Mouse (Mus musculus): ENCODE results near the gene Krtap4-6. TPM values are rescaled to one million over a fixed set of nuclear protein-coding genes. Genes with fewer than 3 reads are reported as not detected.

The Krtap4-6 gene
- polyA plus RNA-seq, 1 experiment from 2014 or later, result not detected

DNA sequence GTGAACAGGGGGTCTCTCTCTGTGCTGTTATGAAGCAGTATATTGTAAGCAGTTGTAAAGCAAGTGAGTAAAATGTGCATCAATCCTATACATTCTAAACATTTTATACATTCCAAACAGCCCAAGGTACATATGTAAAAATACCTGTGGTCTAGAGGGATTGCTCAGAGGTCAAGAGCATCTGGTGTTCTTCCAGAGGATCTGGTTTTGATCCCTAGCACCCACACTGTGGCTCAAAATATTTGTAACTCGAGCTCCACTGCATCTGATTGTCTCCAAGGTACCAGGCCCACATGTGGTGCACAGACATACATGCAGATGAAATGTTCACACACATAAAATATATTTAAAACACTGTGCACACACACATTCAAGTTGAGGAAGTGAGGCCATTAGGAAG is 24.8 kb downstream of the Krtap4-6 start:
- Histone ChIP-seq H3K4me2 (no peak overlapping the region), H3K27ac (replicated peaks) (no peak overlapping the region), H3K9me3 (no peaks in the 10 kb centered on the region), H3K4me3 (no peak overlapping the region), H3K4me1 (peaks cover 3% of the 10 kb centered on the region; the same call in 1 of the 2 replicates), H3K36me3 (no peaks in the 10 kb centered on the region), H3K27me3 (replicated peaks) (peaks cover 3% of the 10 kb centered on the region; the same call in 1 of the 2 replicates), H3K9ac (no peak overlapping the region)
- no peak for ATAC-seq (ENCODE audit: extremely low read depth, insufficient number of reproducible peaks, low FRiP score, low TSS enrichment)
- WGBS, result 13% methylated on average over 1 of the region's 1 CpGs

DNA sequence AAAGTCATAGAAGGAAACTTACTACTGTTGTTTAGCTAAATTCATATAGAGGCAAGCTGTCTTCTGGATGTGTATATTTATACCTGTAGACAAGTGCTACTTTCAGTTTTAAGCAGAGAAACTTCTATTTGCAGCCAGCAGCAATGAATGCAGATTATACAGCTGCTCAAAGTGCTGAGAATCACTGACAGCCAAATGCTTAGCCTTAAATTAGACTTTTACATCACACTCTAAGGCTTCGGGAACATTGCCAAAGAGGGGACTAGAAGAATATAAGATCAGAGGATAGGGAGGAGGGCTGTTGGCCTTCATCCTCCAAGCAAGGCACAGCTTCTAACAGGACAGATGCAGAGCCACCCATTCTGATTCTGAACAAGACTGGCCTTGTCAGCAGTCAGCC is 28.7 kb downstream of the Krtap4-6 start:
- H3K4me1 ChIP-seq, result peaks cover 3% of the 10 kb centered on the region; the same call in 1 of the 2 replicates
- no peaks in the 10 kb centered on the region for H3K9me3 ChIP-seq
- WGBS, result 60% methylated on average over 1 of the region's 1 CpGs
- H3K4me2 ChIP-seq, result no peak overlapping the region
- ATAC-seq (ENCODE audit: extremely low read depth, insufficient number of reproducible peaks, low FRiP score, low TSS enrichment), result no peak
- no peak overlapping the region for H3K9ac ChIP-seq
- no peak overlapping the region for H3K4me3 ChIP-seq
- no peaks in the 10 kb centered on the region for H3K36me3 ChIP-seq
- H3K27me3 ChIP-seq (replicated peaks), result no peaks in the 10 kb centered on the region; the same call in 1 of the 2 replicates
- H3K27ac ChIP-seq (replicated peaks), result no peak overlapping the region

DNA sequence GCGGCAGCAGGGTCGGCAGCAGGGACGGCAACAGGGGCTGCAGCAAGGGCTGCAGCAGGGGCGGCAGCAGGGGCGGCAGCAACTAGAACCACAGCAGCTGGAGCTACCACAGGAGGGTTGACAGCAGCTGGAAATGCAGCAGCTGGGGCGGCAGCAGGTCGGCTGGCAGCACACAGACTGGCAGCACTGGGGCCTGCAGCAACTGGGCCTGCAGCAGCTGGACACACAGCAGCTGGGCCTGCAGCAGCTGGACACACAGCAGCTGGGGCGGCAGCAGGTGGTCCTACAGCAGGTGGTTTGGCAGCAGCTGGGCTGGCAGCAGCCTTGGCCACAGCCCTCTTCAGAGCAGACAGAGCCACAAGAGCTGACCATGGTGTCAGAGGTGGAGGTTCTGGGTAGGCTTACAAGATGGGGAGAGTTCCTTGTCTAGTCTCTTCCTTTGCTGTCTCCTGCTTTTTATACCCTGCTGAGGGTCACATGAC is 31.1 kb downstream of the Krtap4-6 start, which contains the start of gene Krtap4-2:
Krtap4-2 (minus strand) TSS at position 432 of the 482 bp plus-strand sequence.
- H3K4me1 ChIP-seq, result peaks cover 3% of the 10 kb centered on the region; the same call in 1 of the 2 replicates
- no peak within 1 kb of the TSS for H3K4me3 ChIP-seq
- no peak within 1 kb of the TSS for H3K27ac ChIP-seq (replicated peaks)
- no peak within 1 kb of the TSS for H3K9ac ChIP-seq
- no peak within 1 kb of the TSS for H3K4me2 ChIP-seq
- H3K36me3 ChIP-seq, result no peaks in the 10 kb centered on the region
- no peak for ATAC-seq (ENCODE audit: extremely low read depth, insufficient number of reproducible peaks, low FRiP score, low TSS enrichment)
- no peaks in the 10 kb centered on the region for H3K9me3 ChIP-seq
- WGBS, result 34% methylated on average over 8 of the region's 8 CpGs
- no peaks in the 10 kb centered on the region; the same call in 1 of the 2 replicates for H3K27me3 ChIP-seq (replicated peaks)

DNA sequence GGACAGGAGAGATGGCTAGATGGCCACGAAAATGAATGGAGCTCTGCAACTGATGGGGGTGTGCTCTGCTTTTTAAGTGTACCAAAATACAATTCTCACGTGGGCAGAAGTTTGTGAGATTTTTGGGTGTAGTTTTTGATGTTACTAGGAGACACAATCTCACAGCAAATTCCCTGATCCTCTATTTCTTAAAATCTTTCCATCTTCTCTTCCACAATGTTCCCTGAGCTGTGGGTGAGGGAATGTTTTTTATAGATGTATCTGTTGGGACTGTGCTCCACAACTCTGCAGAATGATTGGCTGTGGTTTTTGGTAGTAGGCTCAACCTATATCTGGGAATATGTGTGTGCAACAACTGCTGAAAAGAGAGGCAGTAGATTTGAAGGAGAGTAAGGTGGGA is 32.5 kb downstream of the Krtap4-6 start:
- no peaks in the 10 kb centered on the region for H3K36me3 ChIP-seq
- no peak overlapping the region for H3K9ac ChIP-seq
- WGBS, result 62% methylated on average over 2 of the region's 2 CpGs
- no peak for ATAC-seq (ENCODE audit: extremely low read depth, insufficient number of reproducible peaks, low FRiP score, low TSS enrichment)
- no peak overlapping the region for H3K4me3 ChIP-seq
- H3K9me3 ChIP-seq, result no peaks in the 10 kb centered on the region
- H3K4me2 ChIP-seq, result no peak overlapping the region
- peaks cover 3% of the 10 kb centered on the region; the same call in 1 of the 2 replicates for H3K4me1 ChIP-seq
- no peak overlapping the region for H3K27ac ChIP-seq (replicated peaks)
- H3K27me3 ChIP-seq (replicated peaks), result no peaks in the 10 kb centered on the region; the same call in 1 of the 2 replicates

DNA sequence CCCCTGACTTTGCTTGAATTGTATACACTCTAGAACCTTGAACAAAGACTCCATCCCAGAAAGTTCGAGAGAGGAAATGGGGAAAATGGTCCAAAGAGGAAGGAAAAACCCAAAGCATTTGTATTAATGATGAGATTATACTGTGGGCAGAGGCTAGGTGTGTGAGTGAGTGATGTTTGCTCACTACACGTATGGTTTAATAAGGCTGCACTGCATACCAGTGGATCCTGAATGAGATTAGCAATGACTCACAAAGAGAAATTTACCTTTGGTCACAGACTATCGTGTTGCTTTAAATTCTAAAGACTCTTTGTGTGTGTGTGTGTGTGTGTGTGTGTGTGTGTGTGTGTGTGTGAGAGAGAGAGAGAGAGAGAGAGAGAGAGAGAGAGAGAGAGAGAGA is 34.9 kb downstream of the Krtap4-6 start:
- Histone ChIP-seq H3K4me1 (no peaks in the 10 kb centered on the region), H3K27ac (replicated peaks) (no peak overlapping the region), H3K9me3 (no peaks in the 10 kb centered on the region), H3K4me2 (no peak overlapping the region), H3K4me3 (no peak overlapping the region), H3K9ac (no peak overlapping the region), H3K36me3 (no peaks in the 10 kb centered on the region), H3K27me3 (replicated peaks) (no peaks in the 10 kb centered on the region; the same call in 1 of the 2 replicates)
- no peak for ATAC-seq (ENCODE audit: extremely low read depth, insufficient number of reproducible peaks, low FRiP score, low TSS enrichment)
- 61% methylated on average over 3 of the region's 3 CpGs for WGBS

DNA sequence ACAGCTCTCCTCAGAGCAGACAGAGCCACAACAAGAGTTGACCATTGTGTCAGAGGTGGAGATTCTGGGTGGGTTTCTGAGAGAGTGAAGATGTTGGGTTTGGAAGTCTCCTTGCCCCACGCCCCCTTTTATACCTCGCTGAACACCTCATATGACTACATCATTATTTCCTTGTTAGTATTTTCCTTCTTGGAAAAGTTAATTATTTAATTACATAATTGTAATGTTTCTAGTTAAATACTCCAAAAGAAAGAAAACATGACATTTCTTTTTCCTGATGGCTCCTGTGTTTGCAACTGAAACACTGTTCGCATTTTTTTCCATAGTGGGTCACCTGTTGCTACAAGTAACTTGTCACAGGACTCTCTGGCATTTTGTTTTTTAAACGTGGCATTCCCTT is 37.6 kb downstream of the Krtap4-6 start, which contains the start of gene Krtap4-1:
Krtap4-1 (minus strand) TSS at position 101 of the 400 bp plus-strand sequence.
- H3K27ac ChIP-seq (replicated peaks), result no peak within 1 kb of the TSS
- H3K4me3 ChIP-seq, result no peak within 1 kb of the TSS
- ATAC-seq (ENCODE audit: extremely low read depth, insufficient number of reproducible peaks, low FRiP score, low TSS enrichment), result no peak
- H3K4me1 ChIP-seq, result no peaks in the 10 kb centered on the region
- H3K27me3 ChIP-seq (replicated peaks), result no peaks in the 10 kb centered on the region
- no peaks in the 10 kb centered on the region for H3K9me3 ChIP-seq
- no peaks in the 10 kb centered on the region for H3K36me3 ChIP-seq
- WGBS, result 68% methylated on average over 4 of the region's 4 CpGs
- H3K9ac ChIP-seq, result no peak within 1 kb of the TSS
- H3K4me2 ChIP-seq, result no peak within 1 kb of the TSS

DNA sequence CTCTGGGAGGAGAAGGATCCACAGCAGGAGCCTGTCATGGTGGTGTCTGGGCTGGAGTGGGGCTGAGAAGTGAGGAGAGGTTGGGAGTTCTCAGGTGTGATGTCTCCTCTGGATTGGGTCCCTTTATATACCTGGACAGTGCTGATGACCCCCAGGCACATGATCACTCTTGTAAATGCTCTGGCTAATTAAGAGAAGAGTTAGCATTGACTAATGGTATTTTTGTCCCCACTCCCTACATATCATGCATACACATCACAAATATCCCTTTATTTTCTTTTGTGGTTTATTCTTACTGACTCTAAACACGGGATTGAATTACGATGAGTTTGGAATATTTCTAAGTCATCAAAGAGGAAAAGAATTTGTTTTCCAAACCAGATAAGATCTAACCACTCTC is 45.4 kb downstream of the Krtap4-6 start, which contains the start of gene Gm11562:
Gm11562 (minus strand) TSS at position 101 of the 400 bp plus-strand sequence.
- no peak within 1 kb of the TSS for H3K9ac ChIP-seq
- no peaks in the 10 kb centered on the region for H3K36me3 ChIP-seq
- no peak within 1 kb of the TSS for H3K4me2 ChIP-seq
- no peaks in the 10 kb centered on the region for H3K27me3 ChIP-seq (replicated peaks)
- 76% methylated on average over 2 of the region's 2 CpGs for WGBS
- no peaks in the 10 kb centered on the region for H3K9me3 ChIP-seq
- no peak within 1 kb of the TSS for H3K4me3 ChIP-seq
- H3K27ac ChIP-seq (replicated peaks), result no peak within 1 kb of the TSS
- H3K4me1 ChIP-seq, result no peaks in the 10 kb centered on the region
- ATAC-seq (ENCODE audit: extremely low read depth, insufficient number of reproducible peaks, low FRiP score, low TSS enrichment), result no peak

Other genes with a start within 250 kb of the Krtap4-6 start
- not detected in 2 replicates for gene Krt12, start 243.7 kb downstream of the Krtap4-6 start, polyA plus RNA-seq (2015; fragmentation: Nextera tagmentation; extraction: Ambion mirVana)
- 2.3 and 3.2 TPM in 2 replicates for gene Krt20, start 227.8 kb downstream of the Krtap4-6 start, polyA plus RNA-seq (2015; fragmentation: Nextera tagmentation; extraction: Ambion mirVana)
- 0.52 and 0.57 TPM in 2 replicates for gene Krt23, start 172.8 kb downstream of the Krtap4-6 start, polyA plus RNA-seq (2015; fragmentation: Nextera tagmentation; extraction: Ambion mirVana)
- gene Krt39, start 144.6 kb downstream of the Krtap4-6 start, polyA plus RNA-seq (2015; fragmentation: Nextera tagmentation; extraction: Ambion mirVana), result not detected in 2 replicates
- not detected in 2 replicates for gene Krt40, start 122.8 kb downstream of the Krtap4-6 start, polyA plus RNA-seq (2015; fragmentation: Nextera tagmentation; extraction: Ambion mirVana)
- not detected in 2 replicates for gene Krtap3-3, start 115.1 kb downstream of the Krtap4-6 start, polyA plus RNA-seq (2015; fragmentation: Nextera tagmentation; extraction: Ambion mirVana)
- gene Krtap3-2, start 109.1 kb downstream of the Krtap4-6 start, polyA plus RNA-seq (2015; fragmentation: Nextera tagmentation; extraction: Ambion mirVana), result not detected in 2 replicates
- not detected in 2 replicates for gene Gm11939, start 106.5 kb downstream of the Krtap4-6 start, polyA plus RNA-seq (2015; fragmentation: Nextera tagmentation; extraction: Ambion mirVana)
- not detected in 2 replicates for gene Krtap3-1, start 99.3 kb downstream of the Krtap4-6 start, polyA plus RNA-seq (2015; fragmentation: Nextera tagmentation; extraction: Ambion mirVana)
- not detected in 2 replicates for gene Krtap1-5, start 84.9 kb downstream of the Krtap4-6 start, polyA plus RNA-seq (2015; fragmentation: Nextera tagmentation; extraction: Ambion mirVana)
- not detected in 2 replicates for gene Krtap1-4, start 82.3 kb downstream of the Krtap4-6 start, polyA plus RNA-seq (2015; fragmentation: Nextera tagmentation; extraction: Ambion mirVana)
- not detected in 2 replicates for gene Krtap1-3, start 74.6 kb downstream of the Krtap4-6 start, polyA plus RNA-seq (2015; fragmentation: Nextera tagmentation; extraction: Ambion mirVana)
- not detected in 2 replicates for gene Krtap9-3, start 67.9 kb downstream of the Krtap4-6 start, polyA plus RNA-seq (2015; fragmentation: Nextera tagmentation; extraction: Ambion mirVana)
- gene Gm11938, start 62.7 kb downstream of the Krtap4-6 start, polyA plus RNA-seq (2015; fragmentation: Nextera tagmentation; extraction: Ambion mirVana), result not detected in 2 replicates
- gene Gm11937, start 55.8 kb downstream of the Krtap4-6 start, polyA plus RNA-seq (2015; fragmentation: Nextera tagmentation; extraction: Ambion mirVana), result not detected in 2 replicates
- gene Krtap2-4, start 51.1 kb downstream of the Krtap4-6 start, polyA plus RNA-seq (2015; fragmentation: Nextera tagmentation; extraction: Ambion mirVana), result not detected in 2 replicates
- not detected in 2 replicates for gene Gm11562, start 45.5 kb downstream of the Krtap4-6 start, polyA plus RNA-seq (2015; fragmentation: Nextera tagmentation; extraction: Ambion mirVana)
- not detected in 2 replicates for gene Krtap4-1, start 37.7 kb downstream of the Krtap4-6 start, polyA plus RNA-seq (2015; fragmentation: Nextera tagmentation; extraction: Ambion mirVana)
- not detected in 2 replicates for gene Krtap4-2, start 30.9 kb downstream of the Krtap4-6 start, polyA plus RNA-seq (2015; fragmentation: Nextera tagmentation; extraction: Ambion mirVana)
- gene Krtap4-7, start 21.9 kb downstream of the Krtap4-6 start, polyA plus RNA-seq (2015; fragmentation: Nextera tagmentation; extraction: Ambion mirVana), result not detected in 2 replicates
- not detected in 2 replicates for gene Gm11555, start 15.7 kb downstream of the Krtap4-6 start, polyA plus RNA-seq (2015; fragmentation: Nextera tagmentation; extraction: Ambion mirVana)
- gene Gm11563, start 7.0 kb downstream of the Krtap4-6 start, polyA plus RNA-seq (2015; fragmentation: Nextera tagmentation; extraction: Ambion mirVana), result not detected in 2 replicates
- gene Gm14190, start 24.8 kb upstream of the Krtap4-6 start, polyA plus RNA-seq (2015; fragmentation: Nextera tagmentation; extraction: Ambion mirVana), result not detected in 2 replicates
- not detected in 2 replicates for gene Gm14180, start 68.3 kb upstream of the Krtap4-6 start, polyA plus RNA-seq (2015; fragmentation: Nextera tagmentation; extraction: Ambion mirVana)
- not detected in 2 replicates for gene Gm11595, start 107.0 kb upstream of the Krtap4-6 start, polyA plus RNA-seq (2015; fragmentation: Nextera tagmentation; extraction: Ambion mirVana)
- not detected in 2 replicates for gene Krtap4-8, start 114.7 kb upstream of the Krtap4-6 start, polyA plus RNA-seq (2015; fragmentation: Nextera tagmentation; extraction: Ambion mirVana)
- gene Krtap4-9, start 119.2 kb upstream of the Krtap4-6 start, polyA plus RNA-seq (2015; fragmentation: Nextera tagmentation; extraction: Ambion mirVana), result not detected in 2 replicates
- not detected in 2 replicates for gene Gm11596, start 127.5 kb upstream of the Krtap4-6 start, polyA plus RNA-seq (2015; fragmentation: Nextera tagmentation; extraction: Ambion mirVana)
- not detected in 2 replicates for gene Gm11569, start 133.0 kb upstream of the Krtap4-6 start, polyA plus RNA-seq (2015; fragmentation: Nextera tagmentation; extraction: Ambion mirVana)
- gene Gm11554, start 138.5 kb upstream of the Krtap4-6 start, polyA plus RNA-seq (2015; fragmentation: Nextera tagmentation; extraction: Ambion mirVana), result not detected in 2 replicates
- not detected in 2 replicates for gene Krtap4-13, start 143.9 kb upstream of the Krtap4-6 start, polyA plus RNA-seq (2015; fragmentation: Nextera tagmentation; extraction: Ambion mirVana)
- not detected in 2 replicates for gene Gm11564, start 149.7 kb upstream of the Krtap4-6 start, polyA plus RNA-seq (2015; fragmentation: Nextera tagmentation; extraction: Ambion mirVana)
- gene 2300003K06Rik, start 172.1 kb upstream of the Krtap4-6 start, polyA plus RNA-seq (2015; fragmentation: Nextera tagmentation; extraction: Ambion mirVana), result not detected in 2 replicates
- gene Krtap4-16, start 185.6 kb upstream of the Krtap4-6 start, polyA plus RNA-seq (2015; fragmentation: Nextera tagmentation; extraction: Ambion mirVana), result not detected in 2 replicates
- not detected in 2 replicates for gene Gm11568, start 192.0 kb upstream of the Krtap4-6 start, polyA plus RNA-seq (2015; fragmentation: Nextera tagmentation; extraction: Ambion mirVana)
- gene Gm11559, start 198.5 kb upstream of the Krtap4-6 start, polyA plus RNA-seq (2015; fragmentation: Nextera tagmentation; extraction: Ambion mirVana), result not detected in 2 replicates
- not detected in 2 replicates for gene Krtap9-1, start 207.4 kb upstream of the Krtap4-6 start, polyA plus RNA-seq (2015; fragmentation: Nextera tagmentation; extraction: Ambion mirVana)
- gene Gm11567, start 213.2 kb upstream of the Krtap4-6 start, polyA plus RNA-seq (2015; fragmentation: Nextera tagmentation; extraction: Ambion mirVana), result not detected in 2 replicates
- not detected in 2 replicates for gene Krtap31-1, start 242.0 kb upstream of the Krtap4-6 start, polyA plus RNA-seq (2015; fragmentation: Nextera tagmentation; extraction: Ambion mirVana)
- gene Gm11565, start 248.8 kb upstream of the Krtap4-6 start, polyA plus RNA-seq (2015; fragmentation: Nextera tagmentation; extraction: Ambion mirVana), result not detected in 2 replicates